Mouse (Mus musculus) bone marrow macrophage, adult 2 months (primary cell): Measurements from ENCODE around the gene Cobll1.

Source experiments
- CTCF ChIP-seq: IDR thresholded peaks from 2 replicates; pipeline ENCODE4 v1.5.1; 2012; ENCODE audit warnings: low read depth, mild to moderate bottlenecking, low read length, moderate library complexity
- POLR2A ChIP-seq: IDR thresholded peaks from 2 replicates; pipeline ENCODE4 v1.6.1; 2012; ENCODE audit warnings: mild to moderate bottlenecking, low read depth, low read length, borderline replicate concordance

DNA sequence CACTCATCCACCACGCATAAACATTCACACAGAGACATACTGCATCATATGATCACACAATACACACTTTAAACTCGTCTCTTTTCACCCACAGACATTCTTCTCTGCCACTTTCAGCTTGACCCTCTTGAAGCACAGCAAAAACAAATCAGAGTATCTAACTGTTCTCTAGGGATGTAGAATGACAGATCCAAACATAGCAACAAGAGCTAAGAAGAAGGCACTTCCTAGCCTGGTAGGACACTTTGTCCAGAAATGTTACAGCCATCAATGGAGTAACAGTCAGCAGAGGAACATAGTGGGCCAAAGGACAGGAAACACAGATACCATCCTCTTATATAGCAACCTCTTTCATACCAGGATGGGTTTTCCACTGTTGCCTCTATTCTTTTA is 11.3 kb downstream of the Cobll1 start:
- TF ChIP-seq POLR2A, result no peak
- TF ChIP-seq CTCF, result no peak
